Mouse (Mus musculus): ENCODE measurements around the gene Gm6169.

- no peak for TF ChIP-seq CTCF (IDR thresholded peaks at IDR 0.05)
- TF ChIP-seq EP300 (IDR thresholded peaks at IDR 0.05), result no peak
These were observed 36.9 kb downstream of the Gm6169 start for GRCm38 (mm10) chr13:97062151-97062550.
